Mouse (Mus musculus): ENCODE results near the gene Eid3. TPM values are rescaled to one million over a fixed set of nuclear protein-coding genes. Genes with fewer than 3 reads are reported as not detected.

The Eid3 gene
- 0.91 TPM for polyA plus RNA-seq (2014; fragmentation: Illumina TruSeq; extraction: RNeasy Lipid Tissue Mini Kit (QIAGEN cat#74804); ENCODE audit: low read depth, low replicate concordance)

GRCm38 (mm10) chr10:82866356-82866755 lies at the start of gene Eid3:
Gene Eid3 (plus strand): TSS chr10:82866626.

GRCm38 (mm10) chr10:82833926-82834325 lies 32.5 kb upstream of the Eid3 start, which contains the start of gene Txnrd1:
Gene Txnrd1 (plus strand): TSS chr10:82833951.

Other genes starting within 250 kb of the Eid3 start
- 26.3 TPM for gene 1190007I07Rik, start 243.4 kb upstream of the Eid3 start, polyA plus RNA-seq (2014; fragmentation: Illumina TruSeq; extraction: RNeasy Lipid Tissue Mini Kit (QIAGEN cat#74804); ENCODE audit: low read depth, low replicate concordance)
- gene Tdg, start 236.8 kb upstream of the Eid3 start, polyA plus RNA-seq (2014; fragmentation: Illumina TruSeq; extraction: RNeasy Lipid Tissue Mini Kit (QIAGEN cat#74804); ENCODE audit: low read depth, low replicate concordance) = 58.4 TPM
- gene Glt8d2, start 176.0 kb upstream of the Eid3 start, polyA plus RNA-seq (2014; fragmentation: Illumina TruSeq; extraction: RNeasy Lipid Tissue Mini Kit (QIAGEN cat#74804); ENCODE audit: low read depth, low replicate concordance) = 2.8 TPM
- gene Hcfc2, start 170.5 kb upstream of the Eid3 start, polyA plus RNA-seq (2014; fragmentation: Illumina TruSeq; extraction: RNeasy Lipid Tissue Mini Kit (QIAGEN cat#74804); ENCODE audit: low read depth, low replicate concordance) = 75.7 TPM
- gene Nfyb, start 102.5 kb upstream of the Eid3 start, polyA plus RNA-seq (2014; fragmentation: Illumina TruSeq; extraction: RNeasy Lipid Tissue Mini Kit (QIAGEN cat#74804); ENCODE audit: low read depth, low replicate concordance) = 52.3 TPM
- gene Txnrd1, start 32.7 kb upstream of the Eid3 start, polyA plus RNA-seq (2014; fragmentation: Illumina TruSeq; extraction: RNeasy Lipid Tissue Mini Kit (QIAGEN cat#74804); ENCODE audit: low read depth, low replicate concordance) = 121 TPM
- 4.9 TPM for gene Chst11, start 118.9 kb downstream of the Eid3 start, polyA plus RNA-seq (2014; fragmentation: Illumina TruSeq; extraction: RNeasy Lipid Tissue Mini Kit (QIAGEN cat#74804); ENCODE audit: low read depth, low replicate concordance)

Measured in sigmoid colon, adult 10 weeks (tissue).